Comparison of ENCODE assay signal across 8 mouse cellular contexts in the genomic region with DNA sequence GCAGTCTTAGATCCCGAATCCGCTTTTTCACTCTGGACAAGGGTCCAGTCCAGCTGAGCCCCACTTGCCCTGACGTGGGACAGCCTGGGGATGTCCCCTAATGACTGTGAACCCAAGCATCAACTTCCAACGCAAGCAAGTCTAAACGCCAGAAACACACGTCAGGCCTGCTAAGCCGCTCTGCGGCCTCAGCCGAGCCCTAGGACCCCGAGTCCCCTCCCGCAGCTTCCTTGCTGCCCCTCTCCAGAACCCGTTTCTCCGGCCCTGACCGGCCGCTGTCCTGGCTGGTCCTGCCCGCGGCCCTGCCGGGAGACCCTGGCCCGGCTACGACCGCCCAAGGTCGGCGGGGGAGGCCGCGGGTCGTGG. TPM values are rescaled to one million over a fixed set of nuclear protein-coding genes. Genes with fewer than 3 reads are reported as not detected.
DNase-seq lines count a peak whose midpoint lies in the region; ATAC-seq and TF ChIP-seq lines count a peak whose summit lies in the region.

No protein-coding gene starts in this region.

- peak overlapping the region; percentile 86 for H3K4me2 ChIP-seq in hindbrain, postnatal 0 days (ENCODE audit: low read depth, low read length)
- H3K4me2 ChIP-seq in stomach, embryonic 16.5 days (ENCODE audit: low read depth, low read length): peak overlapping the region; percentile 77

- H3K36me3 ChIP-seq in hindbrain, postnatal 0 days (ENCODE audit: insufficient read depth, low read length): no peaks in the 10 kb centered on the region
- no peaks in the 10 kb centered on the region for H3K36me3 ChIP-seq in macrophage (ENCODE audit: inconsistent target)
- no peaks in the 10 kb centered on the region for H3K36me3 ChIP-seq in stomach, embryonic 16.5 days (ENCODE audit: control insufficient read depth, insufficient read depth, low read length)

- ATAC-seq in cerebellum, adult (ENCODE audit: insufficient number of reproducible peaks, low FRiP score, low TSS enrichment): 0 out of 2 replicates have a peak, but pooled peaks have one; percentile 36
- ATAC-seq in hindbrain, postnatal 0 days: peak; percentile 81
- no peak; the same call in none of the 2 replicates for ATAC-seq in stomach, embryonic 16.5 days (ENCODE audit: insufficient read depth, low FRiP score)

- peak overlapping the region; percentile 96 for H3K9ac ChIP-seq in hindbrain, postnatal 0 days (replicated peaks; ENCODE audit: low read length)
- peak overlapping the region; percentile 99 for H3K9ac ChIP-seq in stomach, embryonic 16.5 days (ENCODE audit: low read length)

- peaks cover 51% of the 10 kb centered on the region for H3K79me2 ChIP-seq in macrophage (ENCODE audit: inconsistent target)

- no peak for TF ChIP-seq CTCF in hindbrain, postnatal 0 days (IDR thresholded peaks at IDR 0.05; ENCODE audit: low read depth)

- no peaks in the 10 kb centered on the region for H3K27me3 ChIP-seq in hindbrain, postnatal 0 days (ENCODE audit: insufficient read depth, low read length)
- no peaks in the 10 kb centered on the region for H3K27me3 ChIP-seq in stomach, embryonic 16.5 days (ENCODE audit: control insufficient read depth, insufficient read depth, low read length)

- under 1% methylated on average over 26 of the region's 26 CpGs for WGBS in hindbrain, postnatal 0 days
- WGBS in macrophage (ENCODE audit: missing documents): 1% methylated on average over 25 of the region's 26 CpGs
- WGBS in stomach, embryonic 16.5 days: 2% methylated on average over 26 of the region's 26 CpGs

- DNase-seq in cerebellum, adult 8-10 months: no peak
- DNase-seq in urinary bladder, postnatal 14 days (ENCODE audit: low spot score): peak; percentile 37
- DNase-seq in urinary bladder, postnatal 10 days (ENCODE audit: low spot score): no peak
- DNase-seq in hindbrain, postnatal 0 days (ENCODE audit: low spot score): peak; percentile 64
- no peak for DNase-seq in cerebellum, adult 11-12 months

- peak overlapping the region; percentile 94 for H3K27ac ChIP-seq in hindbrain, postnatal 0 days
- no peak overlapping the region for H3K27ac ChIP-seq in macrophage
- H3K27ac ChIP-seq in stomach, embryonic 16.5 days (ENCODE audit: low read length): peak overlapping the region; percentile 90

- no peaks in the 10 kb centered on the region for H3K9me3 ChIP-seq in hindbrain, postnatal 0 days (ENCODE audit: low read length)
- H3K9me3 ChIP-seq in stomach, embryonic 16.5 days (replicated peaks; ENCODE audit: control insufficient read depth, low read length): no peaks in the 10 kb centered on the region

- H3K4me1 ChIP-seq in hindbrain, postnatal 0 days (ENCODE audit: insufficient read depth, low read length): 0 out of 2 replicates have a peak, but pooled peaks cover 7% of the 10 kb centered on the region
- peaks cover 10% of the 10 kb centered on the region for H3K4me1 ChIP-seq in stomach, embryonic 16.5 days (ENCODE audit: control insufficient read depth, insufficient read depth, low read length)

- peak overlapping the region; percentile 88 for H3K4me3 ChIP-seq in hindbrain, postnatal 0 days (ENCODE audit: low read length)
- peak overlapping the region; percentile 62 for H3K4me3 ChIP-seq in macrophage (ENCODE audit: inconsistent target)
- H3K4me3 ChIP-seq in stomach, embryonic 16.5 days (replicated peaks; ENCODE audit: low read length): peak overlapping the region; percentile 92

RNA-seq across cellular contexts. Expression of a gene that starts 21.6 kb away (rescaled TPM):
- 58.4 and 61.5 TPM in 2 replicates for total RNA-seq in hindbrain, postnatal 0 days (2014; rRNA removed)
- polyA plus RNA-seq in hindbrain, postnatal 0 days (2015; fragmentation: Nextera tagmentation; extraction: Ambion mirVana): 30.7 and 32.8 TPM in 2 replicates
- 10 to 100 TPM in 24 of 26 experiments, 1 to 10 TPM in 2; 8.7 to 41.2 (median 24.2) TPM for total RNA-seq in macrophage (2018; cell fraction: chromatin; rRNA removed)
- 10 to 100 TPM in 24 of 26 experiments, 1 to 10 TPM in 2; 8.2 to 21.6 (median 15.2) TPM for total RNA-seq in macrophage (2018; cell fraction: cytosol; rRNA removed)
- 10 to 100 TPM; 12.0 to 37.8 (median 24.3) TPM for total RNA-seq in macrophage (2018; cell fraction: nucleus; rRNA removed)
- polyA plus RNA-seq in macrophage (2018): 7.5 to 13.5 TPM (median 13.1 TPM) in 3 replicates
- polyA plus RNA-seq in stomach, embryonic 16.5 days (2015; fragmentation: Nextera tagmentation; extraction: Ambion mirVana): 24.9 and 25.3 TPM in 2 replicates

RNA-seq across cellular contexts. Expression of a gene that starts 25.1 kb away (rescaled TPM):
- 53.9 and 56.4 TPM in 2 replicates for total RNA-seq in hindbrain, postnatal 0 days (2014; rRNA removed)
- polyA plus RNA-seq in hindbrain, postnatal 0 days (2015; fragmentation: Nextera tagmentation; extraction: Ambion mirVana): 230 and 234 TPM in 2 replicates
- 10 to 100 TPM in 16 of 26 experiments, 1 to 10 TPM in 10; 4.1 to 21.8 (median 10.8) TPM for total RNA-seq in macrophage (2018; cell fraction: chromatin; rRNA removed)
- total RNA-seq in macrophage (2018; cell fraction: cytosol; rRNA removed): 10 to 100 TPM; 29.8 to 63.8 (median 45.7) TPM
- 10 to 100 TPM in 22 of 26 experiments, 1 to 10 TPM in 4; 6.1 to 35.9 (median 16.6) TPM for total RNA-seq in macrophage (2018; cell fraction: nucleus; rRNA removed)
- 12.0 to 55.7 TPM (median 43.6 TPM) in 3 replicates for polyA plus RNA-seq in macrophage (2018)
- polyA plus RNA-seq in stomach, embryonic 16.5 days (2015; fragmentation: Nextera tagmentation; extraction: Ambion mirVana): 191 and 192 TPM in 2 replicates

RNA-seq across cellular contexts. Expression of a gene that starts 47.7 kb away (rescaled TPM):
- 74.3 and 81.7 TPM in 2 replicates for total RNA-seq in hindbrain, postnatal 0 days (2014; rRNA removed)
- 122 and 123 TPM in 2 replicates for polyA plus RNA-seq in hindbrain, postnatal 0 days (2015; fragmentation: Nextera tagmentation; extraction: Ambion mirVana)
- 100 to 1,000 TPM in 22 of 26 experiments, 10 to 100 TPM in 4; 52.4 to 324 (median 184) TPM for total RNA-seq in macrophage (2018; cell fraction: chromatin; rRNA removed)
- total RNA-seq in macrophage (2018; cell fraction: cytosol; rRNA removed): 100 to 1,000 TPM; 112 to 283 (median 177) TPM
- 100 to 1,000 TPM in 20 of 26 experiments, 10 to 100 TPM in 6; 63.8 to 229 (median 124) TPM for total RNA-seq in macrophage (2018; cell fraction: nucleus; rRNA removed)
- polyA plus RNA-seq in macrophage (2018): 170 to 177 TPM (median 175 TPM) in 3 replicates
- 113 and 124 TPM in 2 replicates for polyA plus RNA-seq in stomach, embryonic 16.5 days (2015; fragmentation: Nextera tagmentation; extraction: Ambion mirVana)

Comparison
In these comparisons a context has a peak if more than half of its experiments do, and no peak if none do; other contexts are left out.
1. DNase-seq: peak in urinary bladder, postnatal 14 days (single experiment) and hindbrain, postnatal 0 days (single experiment); none in cerebellum, adult 8-10 months (single experiment), urinary bladder, postnatal 10 days (single experiment) and cerebellum, adult 11-12 months (single experiment).
2. Peak in every context shown above with its lines, with median percentiles within 50 percentile points of each other: H3K4me3 ChIP-seq.